Comparison of ENCODE assay signal across 14 mouse cellular contexts in the genomic region with DNA sequence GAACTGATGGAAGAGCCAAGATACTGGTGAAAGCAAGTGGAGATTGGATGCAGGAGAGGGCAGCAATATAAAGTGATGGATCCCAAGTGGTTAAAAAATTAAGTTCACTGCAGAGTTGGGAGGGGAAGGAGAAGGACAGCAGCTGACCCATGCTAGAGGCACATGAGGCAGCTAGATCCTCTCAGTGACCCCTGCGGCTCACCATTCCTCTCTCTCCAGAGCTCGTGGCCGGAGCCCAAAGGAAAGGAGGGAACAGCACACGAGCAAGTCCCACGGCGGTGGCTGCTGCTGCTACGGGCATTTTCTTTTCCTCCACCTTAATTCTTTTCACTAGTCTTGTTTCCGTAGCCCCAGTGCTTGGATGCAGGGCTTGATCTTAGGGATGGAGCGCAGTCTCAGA.
A peak's percentile ranks its signal among the peaks of the same experiment; 100 is the strongest.
DNase-seq lines count a peak whose midpoint lies in the region.
"Had no signal": no experiment of that assay in that cellular context is flagged by ENCODE, and none has a peak within 500 bp of the region (broad histone marks: within the 10 kb centered on the region; RNA-seq: fewer than 3 reads in every experiment).

No protein-coding gene starts in this region.

- peak; percentile 57 for DNase-seq in cerebellum, postnatal 14 days
- no peak for DNase-seq in cerebellum, adult 9-10 months
- peak; percentile 59 to 67 for DNase-seq in kidney, postnatal 4 days
- no peak for DNase-seq in kidney, adult 9 months
- peak; percentile 56 for DNase-seq in lung, postnatal 10 days
- DNase-seq in lung, postnatal 4 days: peak; percentile 20 to 66
- no peak for DNase-seq in heart, postnatal 36 days
- DNase-seq: adrenal gland, postnatal 14 days; gastrocnemius, postnatal 14 days; layer of hippocampus, adult 9-11 months; liver, embryonic 13.5 days; midbrain, embryonic 14.5 days; thymus, adult 2 months; thymus, postnatal 36 days had no signal

- intact Hi-C loops in heart, postnatal 36 days (cut with DNase I): no loop called here

Comparison
In these comparisons a context has a peak if more than half of its experiments do, and no peak if none do; other contexts are left out.
1. DNase-seq: peak in cerebellum, postnatal 14 days (2 of 2), kidney, postnatal 4 days (2 of 2), lung, postnatal 10 days (single experiment) and lung, postnatal 4 days (2 of 2); none in cerebellum, adult 9-10 months (single experiment), kidney, adult 9 months (single experiment) and heart, postnatal 36 days (0 of 2).